Mouse (Mus musculus): ENCODE data around the gene Crybb3. TPM values are rescaled to one million over a fixed set of nuclear protein-coding genes. Genes with fewer than 3 reads are reported as not detected.

Crybb3 gene
- polyA plus RNA-seq, 1 experiment = 4.8 TPM

DNA sequence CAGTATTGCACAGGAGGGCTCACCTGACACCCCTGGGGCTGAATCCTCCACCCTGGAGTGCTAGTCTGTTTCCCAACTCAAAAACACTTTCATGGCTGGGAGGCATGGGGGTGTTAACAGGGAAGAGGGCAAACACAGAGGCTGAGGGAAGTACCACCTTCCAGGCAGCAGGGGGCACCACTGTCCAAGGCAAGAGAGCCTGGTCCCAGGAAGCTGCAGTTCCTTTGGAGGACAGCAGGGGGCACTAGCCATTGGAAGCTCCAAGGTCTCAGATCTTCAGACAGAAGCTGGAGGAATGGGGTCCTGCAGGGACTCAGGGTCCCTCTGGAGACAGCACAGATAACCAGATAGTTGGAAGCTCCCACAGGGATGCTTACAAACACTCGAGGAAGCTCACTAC, 18.2 kb upstream of the Crybb3 start:
- Histone ChIP-seq H3K4me3 (ENCODE audit: control insufficient read depth, insufficient read depth, low read length) (no peak overlapping the region), H3K4me1 (replicated peaks; ENCODE audit: control insufficient read depth, insufficient read depth, low read length) (no peaks in the 10 kb centered on the region), H3K36me3 (ENCODE audit: control insufficient read depth, insufficient read depth, low read length) (no peaks in the 10 kb centered on the region), H3K27ac (ENCODE audit: control insufficient read depth, insufficient read depth, low read length) (no peak overlapping the region), H3K27me3 (ENCODE audit: control insufficient read depth, insufficient read depth, low read length) (no peaks in the 10 kb centered on the region)
- peak; percentile 84 for DNase-seq
- TF ChIP-seq CTCF (IDR thresholded peaks at IDR 0.05; ENCODE audit: borderline replicate concordance, control insufficient read depth, extremely low read depth, insufficient read depth, low read length, poor library complexity) (peak; percentile 94), POLR2A (IDR thresholded peaks at IDR 0.05; ENCODE audit: control insufficient read depth, extremely low read depth, insufficient read depth, low read length, poor library complexity) (no peak)
- 60% methylated on average over 1 of the region's 1 CpGs for WGBS

DNA sequence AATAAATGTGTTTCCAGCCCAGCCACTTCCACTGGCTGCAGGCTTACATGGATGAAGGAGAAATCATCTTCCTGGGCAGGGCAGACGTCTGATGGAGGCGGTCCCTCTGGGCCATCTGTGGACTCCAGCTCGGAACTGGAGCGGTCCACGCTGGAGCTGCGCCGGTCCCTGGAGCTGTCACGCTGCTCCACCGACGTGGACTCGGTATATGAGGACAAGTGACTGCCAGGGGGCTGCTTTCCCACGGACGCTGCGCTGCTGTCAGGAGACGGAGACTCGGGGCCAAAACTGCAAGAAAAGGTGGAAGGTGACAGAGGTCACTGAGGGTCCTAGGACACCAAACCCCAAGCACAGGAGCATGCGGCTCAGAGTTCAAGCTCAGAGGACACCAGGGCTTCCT, 16.2 kb upstream of the Crybb3 start:
- Histone ChIP-seq H3K4me3 (ENCODE audit: control insufficient read depth, insufficient read depth, low read length) (no peak overlapping the region), H3K4me1 (replicated peaks; ENCODE audit: control insufficient read depth, insufficient read depth, low read length) (no peaks in the 10 kb centered on the region), H3K36me3 (ENCODE audit: control insufficient read depth, insufficient read depth, low read length) (no peaks in the 10 kb centered on the region), H3K27me3 (ENCODE audit: control insufficient read depth, insufficient read depth, low read length) (no peaks in the 10 kb centered on the region), H3K27ac (ENCODE audit: control insufficient read depth, insufficient read depth, low read length) (no peak overlapping the region)
- TF ChIP-seq CTCF (IDR thresholded peaks at IDR 0.05; ENCODE audit: borderline replicate concordance, control insufficient read depth, extremely low read depth, insufficient read depth, low read length, poor library complexity) (no peak), POLR2A (IDR thresholded peaks at IDR 0.05; ENCODE audit: control insufficient read depth, extremely low read depth, insufficient read depth, low read length, poor library complexity) (no peak)
- 98% methylated on average over 17 of the region's 17 CpGs for WGBS
- DNase-seq = no peak

DNA sequence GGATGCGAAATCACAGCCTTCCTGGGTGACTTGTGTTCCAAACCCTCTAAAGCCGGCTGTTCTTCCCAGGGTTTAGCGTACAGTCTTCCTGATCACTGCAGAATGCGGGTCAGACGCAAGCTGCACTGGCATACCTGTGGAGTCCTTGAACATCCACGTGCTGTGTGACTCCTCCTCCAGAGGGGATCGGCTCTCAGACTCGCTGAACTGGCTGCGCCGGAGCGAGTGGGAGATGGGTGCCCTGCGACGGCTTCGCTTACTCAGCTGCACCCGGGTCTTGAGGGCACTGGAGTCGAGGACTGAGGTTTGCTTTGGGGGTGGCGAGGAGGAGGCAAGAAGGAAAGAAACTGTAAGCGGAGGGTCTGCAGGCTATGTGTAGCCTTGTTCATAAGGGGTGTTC, 14.1 kb upstream of the Crybb3 start:
- no peaks in the 10 kb centered on the region for H3K27me3 ChIP-seq (ENCODE audit: control insufficient read depth, insufficient read depth, low read length)
- WGBS = 97% methylated on average over 18 of the region's 18 CpGs

GRCm38 (mm10) chr5:113092406-113092805, 11.0 kb upstream of the Crybb3 start:
- Histone ChIP-seq H3K4me1 (replicated peaks; ENCODE audit: control insufficient read depth, insufficient read depth, low read length) (no peaks in the 10 kb centered on the region), H3K27ac (ENCODE audit: control insufficient read depth, insufficient read depth, low read length) (no peak overlapping the region), H3K36me3 (ENCODE audit: control insufficient read depth, insufficient read depth, low read length) (no peaks in the 10 kb centered on the region), H3K27me3 (ENCODE audit: control insufficient read depth, insufficient read depth, low read length) (no peaks in the 10 kb centered on the region), H3K4me3 (ENCODE audit: control insufficient read depth, insufficient read depth, low read length) (no peak overlapping the region)
- WGBS = 91% methylated on average over 7 of the region's 7 CpGs
- TF ChIP-seq CTCF (IDR thresholded peaks at IDR 0.05; ENCODE audit: borderline replicate concordance, control insufficient read depth, extremely low read depth, insufficient read depth, low read length, poor library complexity) = no peak
- TF ChIP-seq POLR2A (IDR thresholded peaks at IDR 0.05; ENCODE audit: control insufficient read depth, extremely low read depth, insufficient read depth, low read length, poor library complexity) = no peak
- no peak for DNase-seq

More for the DNA sequence above, 14.1 kb upstream of the Crybb3 start:
- no peaks in the 10 kb centered on the region for H3K36me3 ChIP-seq (ENCODE audit: control insufficient read depth, insufficient read depth, low read length)
- H3K27ac ChIP-seq (ENCODE audit: control insufficient read depth, insufficient read depth, low read length) = no peak overlapping the region
- no peak for TF ChIP-seq POLR2A (IDR thresholded peaks at IDR 0.05; ENCODE audit: control insufficient read depth, extremely low read depth, insufficient read depth, low read length, poor library complexity)
- DNase-seq = no peak
- no peaks in the 10 kb centered on the region for H3K4me1 ChIP-seq (replicated peaks; ENCODE audit: control insufficient read depth, insufficient read depth, low read length)
- H3K4me3 ChIP-seq (ENCODE audit: control insufficient read depth, insufficient read depth, low read length) = no peak overlapping the region

DNA sequence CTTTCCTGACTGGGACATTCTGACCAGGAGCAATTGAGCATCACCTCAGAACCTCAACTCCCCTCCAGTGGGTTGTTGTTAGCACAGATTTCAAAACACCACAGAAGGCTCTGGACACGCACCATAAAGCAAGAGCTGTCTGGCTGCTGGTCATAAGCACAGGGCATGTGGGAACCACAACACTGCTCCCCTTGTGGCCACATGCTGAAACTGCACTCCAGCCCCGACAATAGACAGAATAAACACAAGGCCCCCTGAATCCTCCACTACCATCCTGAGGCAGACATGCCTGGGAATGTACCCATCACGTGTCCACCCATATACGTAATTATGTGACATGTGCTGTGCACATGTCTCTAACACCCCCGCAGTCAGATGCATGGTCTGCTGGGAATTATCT, 9.8 kb upstream of the Crybb3 start:
- no peaks in the 10 kb centered on the region for H3K4me1 ChIP-seq (replicated peaks; ENCODE audit: control insufficient read depth, insufficient read depth, low read length)
- H3K4me3 ChIP-seq (ENCODE audit: control insufficient read depth, insufficient read depth, low read length) = no peak overlapping the region
- DNase-seq = peak; percentile 25
- 88% methylated on average over 5 of the region's 5 CpGs for WGBS
- H3K36me3 ChIP-seq (ENCODE audit: control insufficient read depth, insufficient read depth, low read length) = no peaks in the 10 kb centered on the region
- TF ChIP-seq CTCF (IDR thresholded peaks at IDR 0.05; ENCODE audit: borderline replicate concordance, control insufficient read depth, extremely low read depth, insufficient read depth, low read length, poor library complexity) = peak; percentile 57; the same call in 1 of the 2 replicates
- TF ChIP-seq POLR2A (IDR thresholded peaks at IDR 0.05; ENCODE audit: control insufficient read depth, extremely low read depth, insufficient read depth, low read length, poor library complexity) = no peak
- H3K27me3 ChIP-seq (ENCODE audit: control insufficient read depth, insufficient read depth, low read length) = no peaks in the 10 kb centered on the region
- no peak overlapping the region for H3K27ac ChIP-seq (ENCODE audit: control insufficient read depth, insufficient read depth, low read length)

DNA sequence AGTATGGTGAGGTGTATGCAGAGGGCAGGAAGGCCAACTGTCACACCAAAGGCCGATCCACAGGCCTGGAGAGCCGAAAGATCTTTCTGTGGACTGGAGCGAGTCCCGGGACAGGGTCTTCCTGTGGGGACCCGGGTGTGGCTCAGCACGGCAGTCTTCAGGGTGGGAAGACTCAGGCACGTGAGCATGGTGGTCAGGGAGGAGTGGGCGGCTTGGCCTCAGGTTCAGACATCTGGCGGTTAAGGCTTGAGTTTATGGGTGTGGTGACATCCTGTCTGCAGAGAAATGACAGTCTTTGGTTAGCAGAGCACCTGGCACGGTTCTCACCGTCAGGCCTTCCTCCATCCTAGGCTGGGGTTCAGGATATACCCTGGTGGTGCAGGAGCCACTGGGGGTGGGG, 9.4 kb upstream of the Crybb3 start:
- Histone ChIP-seq H3K36me3 (ENCODE audit: control insufficient read depth, insufficient read depth, low read length) (no peaks in the 10 kb centered on the region), H3K27me3 (ENCODE audit: control insufficient read depth, insufficient read depth, low read length) (no peaks in the 10 kb centered on the region), H3K4me1 (replicated peaks; ENCODE audit: control insufficient read depth, insufficient read depth, low read length) (no peaks in the 10 kb centered on the region), H3K27ac (ENCODE audit: control insufficient read depth, insufficient read depth, low read length) (no peak overlapping the region), H3K4me3 (ENCODE audit: control insufficient read depth, insufficient read depth, low read length) (no peak overlapping the region)
- no peak for DNase-seq
- TF ChIP-seq CTCF (IDR thresholded peaks at IDR 0.05; ENCODE audit: borderline replicate concordance, control insufficient read depth, extremely low read depth, insufficient read depth, low read length, poor library complexity) (no peak), POLR2A (IDR thresholded peaks at IDR 0.05; ENCODE audit: control insufficient read depth, extremely low read depth, insufficient read depth, low read length, poor library complexity) (no peak)
- 78% methylated on average over 11 of the region's 11 CpGs for whole genome bisulfite sequencing

GRCm38 (mm10) chr5:113090077-113090690, 8.8 kb upstream of the Crybb3 start:
- Histone ChIP-seq H3K4me1 (replicated peaks; ENCODE audit: control insufficient read depth, insufficient read depth, low read length) (no peaks in the 10 kb centered on the region), H3K27me3 (ENCODE audit: control insufficient read depth, insufficient read depth, low read length) (no peaks in the 10 kb centered on the region), H3K4me3 (ENCODE audit: control insufficient read depth, insufficient read depth, low read length) (no peak overlapping the region), H3K36me3 (ENCODE audit: control insufficient read depth, insufficient read depth, low read length) (no peaks in the 10 kb centered on the region), H3K27ac (ENCODE audit: control insufficient read depth, insufficient read depth, low read length) (no peak overlapping the region)
- TF ChIP-seq POLR2A (IDR thresholded peaks at IDR 0.05; ENCODE audit: control insufficient read depth, extremely low read depth, insufficient read depth, low read length, poor library complexity) (no peak), CTCF (IDR thresholded peaks at IDR 0.05; ENCODE audit: borderline replicate concordance, control insufficient read depth, extremely low read depth, insufficient read depth, low read length, poor library complexity) (no peak)
- 94% methylated on average over 24 of the region's 24 CpGs for WGBS
- no peak for DNase-seq
